Mouse (Mus musculus) thymus, adult 2 months (tissue): ENCODE data around the gene Fgfr2. TPM values are rescaled to one million over a fixed set of nuclear protein-coding genes. Genes with fewer than 3 reads are reported as not detected.

Source experiments
- DNase-seq: peaks from one replicate; pipeline ENCODE4 v3.0.0; 2021
- H3K27ac ChIP-seq: fragments of 200-500 bp; 2 replicates; pipeline ENCODE4 v1.5.1; 2012; ENCODE audit warnings: low read length, control low read depth; ENCODE audit not compliant: control insufficient read depth, insufficient read depth
- H3K27me3 ChIP-seq: fragments of 200-500 bp; 2 replicates; pipeline ENCODE4 v1.6.1; 2012; ENCODE audit warnings: mild to moderate bottlenecking, low read length, moderate library complexity, mixed read lengths; ENCODE audit not compliant: control insufficient read depth, insufficient read depth
- H3K36me3 ChIP-seq: fragments of 200-500 bp; 2 replicates; pipeline ENCODE4 v1.6.1; 2012; ENCODE audit warnings: mild to moderate bottlenecking, low read length, moderate library complexity; ENCODE audit not compliant: control insufficient read depth, insufficient read depth
- H3K4me1 ChIP-seq: fragments of 200-500 bp; replicated peaks from 2 replicates; pipeline ENCODE4 v1.6.1; 2012; ENCODE audit warnings: low read length; ENCODE audit not compliant: control insufficient read depth, insufficient read depth
- H3K4me3 ChIP-seq: fragments of 200-500 bp; 2 replicates; pipeline ENCODE4 v1.5.1; 2012; ENCODE audit warnings: mild to moderate bottlenecking, low read length, control low read depth, moderate library complexity; ENCODE audit not compliant: control insufficient read depth, insufficient read depth
- CTCF ChIP-seq: fragments of 200-500 bp; IDR thresholded peaks from 2 replicates; pipeline ENCODE4 v1.5.1; 2012; ENCODE audit warnings: mild to moderate bottlenecking, control low read depth, low read length, moderate library complexity, borderline replicate concordance; ENCODE audit not compliant: control insufficient read depth, poor library complexity, insufficient read depth; ENCODE audit errors: extremely low read depth
- POLR2A ChIP-seq: fragments of 200-500 bp; IDR thresholded peaks from 2 replicates; pipeline ENCODE4 v1.6.1; 2012; ENCODE audit warnings: mild to moderate bottlenecking, low read length, control low read depth, moderate library complexity; ENCODE audit not compliant: control insufficient read depth, poor library complexity, insufficient read depth; ENCODE audit errors: extremely low read depth
- WGBS: fragments of 180-500 bp; shearing (Covaris S2); methylation state at CpG from one replicate; pipeline ENCODE4 v1.1.7; 2018; 5-methylcytosine and 5-hydroxymethylcytosine counted together
- polyA plus RNA-seq: library from polyadenylated mRNA; depleted of rRNA; stranded (reverse); fragments of >200 nt; gene quantifications from 2 replicates; pipeline ENCODE4 v1.2.3, GENCODE M21; 2012

The Fgfr2 gene
- polyA plus RNA-seq, 1 experiment, result 12.1 TPM

GRCm38 (mm10) chr7:132965707-132966106, 157.4 kb downstream of the Fgfr2 start:
- TF ChIP-seq CTCF (no peak), POLR2A (no peak)
- WGBS, result 95% methylated on average over 2 of the region's 2 CpGs
- DNase-seq, result no peak
- H3K36me3 ChIP-seq, result peaks cover 6% of the 10 kb centered on the region
- H3K27ac ChIP-seq, result no peak overlapping the region
- H3K27me3 ChIP-seq, result no peaks in the 10 kb centered on the region
- no peak overlapping the region for H3K4me3 ChIP-seq
- no peaks in the 10 kb centered on the region for H3K4me1 ChIP-seq

- 93% methylated on average over 3 of the region's 3 CpGs for WGBS
- TF ChIP-seq CTCF (no peak), POLR2A (no peak)
- no peaks in the 10 kb centered on the region for H3K27me3 ChIP-seq
- no peak for DNase-seq
- no peak overlapping the region for H3K4me3 ChIP-seq
- H3K27ac ChIP-seq, result no peak overlapping the region
- H3K4me1 ChIP-seq, result no peaks in the 10 kb centered on the region
- H3K36me3 ChIP-seq, result peaks cover 4% of the 10 kb centered on the region
These were observed 158.8 kb downstream of the Fgfr2 start for GRCm38 (mm10) chr7:132964395-132964794.

- no peak for DNase-seq
- no peak overlapping the region for H3K4me3 ChIP-seq
- no peak overlapping the region for H3K27ac ChIP-seq
- H3K36me3 ChIP-seq, result no peaks in the 10 kb centered on the region
- H3K27me3 ChIP-seq, result no peaks in the 10 kb centered on the region
- no peak for TF ChIP-seq CTCF
- TF ChIP-seq POLR2A, result no peak
- 95% methylated on average over 3 of the region's 3 CpGs for WGBS
- 0 out of 2 replicates have a peak, but pooled peaks cover 2% of the 10 kb centered on the region for H3K4me1 ChIP-seq
These were observed 172.5 kb downstream of the Fgfr2 start for GRCm38 (mm10) chr7:132950613-132951012.

- Histone ChIP-seq H3K27ac (no peak overlapping the region), H3K4me1 (0 out of 2 replicates have a peak, but pooled peaks cover 2% of the 10 kb centered on the region), H3K4me3 (no peak overlapping the region), H3K36me3 (no peaks in the 10 kb centered on the region), H3K27me3 (no peaks in the 10 kb centered on the region)
- 91% methylated on average over 4 of the region's 4 CpGs for WGBS
- no peak for TF ChIP-seq POLR2A
- TF ChIP-seq CTCF, result no peak
- no peak for DNase-seq
These were observed 173.2 kb downstream of the Fgfr2 start for GRCm38 (mm10) chr7:132949968-132950367.

- Histone ChIP-seq H3K36me3 (no peaks in the 10 kb centered on the region), H3K4me1 (no peaks in the 10 kb centered on the region), H3K27ac (no peak overlapping the region), H3K4me3 (no peak overlapping the region), H3K27me3 (no peaks in the 10 kb centered on the region)
- WGBS, result 97% methylated on average over 2 of the region's 2 CpGs
- TF ChIP-seq CTCF, result no peak
- TF ChIP-seq POLR2A, result no peak
- DNase-seq, result no peak
These were observed 182.6 kb downstream of the Fgfr2 start for GRCm38 (mm10) chr7:132940569-132940968.

- Histone ChIP-seq H3K4me3 (no peak overlapping the region), H3K27me3 (no peaks in the 10 kb centered on the region), H3K27ac (no peak overlapping the region), H3K4me1 (no peaks in the 10 kb centered on the region), H3K36me3 (no peaks in the 10 kb centered on the region)
- 94% methylated on average over 2 of the region's 2 CpGs for WGBS
- TF ChIP-seq CTCF (no peak), POLR2A (no peak)
- DNase-seq, result no peak
These were observed 184.0 kb downstream of the Fgfr2 start for GRCm38 (mm10) chr7:132939118-132939517.

- no peak for DNase-seq
- Histone ChIP-seq H3K27me3 (no peaks in the 10 kb centered on the region), H3K4me3 (no peak overlapping the region), H3K36me3 (no peaks in the 10 kb centered on the region), H3K4me1 (no peaks in the 10 kb centered on the region), H3K27ac (no peak overlapping the region)
- TF ChIP-seq CTCF (no peak), POLR2A (no peak)
These were observed 188.4 kb downstream of the Fgfr2 start for GRCm38 (mm10) chr7:132934743-132935142.
